Mouse (Mus musculus) heart, postnatal 14 days (tissue): ENCODE data around the gene Cldn7. TPM values are rescaled to one million over a fixed set of nuclear protein-coding genes. Genes with fewer than 3 reads are reported as not detected.
A peak's percentile ranks its signal among the peaks of the same experiment; 100 is the strongest.

Experiments used
- DNase-seq, 2 experiments: peaks; one replicate each; pipeline ENCODE4 v3.0.0; 2021 to 2022
- intact Hi-C: fragments of 180-260 bp; cut with DNase I; formaldehyde crosslinking; loops from one replicate; pipeline ENCODE4 v1.15.1; 2025
- total RNA-seq, 2 experiments: library from RNA; stranded (reverse); gene quantifications; 2 replicates each; pipeline ENCODE4 v1.2.3; 2021

Cldn7 gene
- total RNA-seq, 2 experiments from 2014 or later = 0.48 TPM; not detected in 1

- no peak for DNase-seq
- intact Hi-C loops = loop anchor here (10.0 kb wide), 1 partner anchor 284 kb away; the partner anchor contains the start of gene Slc16a11
These were observed 33.5 kb upstream of the Cldn7 start for GRCm38 (mm10) chr11:69930967-69931537.

GRCm38 (mm10) chr11:69931769-69932168 is 32.8 kb upstream of the Cldn7 start:
- no peak for DNase-seq
- intact Hi-C loops = loop anchor here (10.0 kb wide), 1 partner anchor 283 kb away; the partner anchor contains the start of gene Slc16a11

GRCm38 (mm10) chr11:69932254-69932653 is 32.3 kb upstream of the Cldn7 start:
- intact Hi-C loops = loop anchor here (10.0 kb wide), 1 partner anchor 283 kb away; the partner anchor contains the start of gene Slc16a11
- no peak for DNase-seq

- intact Hi-C loops = loop anchor here (10.0 kb wide), 1 partner anchor 282 kb away; the partner anchor contains the start of gene Slc16a11
- no peak for DNase-seq
These were observed 31.5 kb upstream of the Cldn7 start for GRCm38 (mm10) chr11:69933066-69933465.

GRCm38 (mm10) chr11:69934169-69934568 is 30.4 kb upstream of the Cldn7 start:
- peak; percentile 95 to 98 for DNase-seq

GRCm38 (mm10) chr11:69934681-69935080 is 29.9 kb upstream of the Cldn7 start:
- intact Hi-C loops = loop anchor here (1.0 to 10.0 kb wide), 3 partner anchors 14 to 280 kb away; partner anchors contain the start of genes Slc16a11 and Slc2a4
- no peak for DNase-seq

More at GRCm38 (mm10) chr11:69934169-69934568, 30.4 kb upstream of the Cldn7 start:
- intact Hi-C loops = loop anchor here (1.0 to 10.0 kb wide), 3 partner anchors 14 to 281 kb away; partner anchors contain the start of genes Slc16a11 and Slc2a4

- intact Hi-C loops = loop anchor here (2.0 to 10.0 kb wide), 2 partner anchors 69 to 279 kb away; partner anchors contain the start of gene Slc16a11
These were observed 29.3 kb upstream of the Cldn7 start, which contains the start of gene Ybx2 for GRCm38 (mm10) chr11:69935137-69935879. Gene Ybx2, plus strand, starts transcription at chr11:69935796.

GRCm38 (mm10) chr11:69936156-69936555 is 28.4 kb upstream of the Cldn7 start:
- peak in 1 of 2 experiments; percentile 32 for DNase-seq
- intact Hi-C loops = loop anchor here (10.0 kb wide), 1 partner anchor 279 kb away; the partner anchor contains the start of gene Slc16a11

More at GRCm38 (mm10) chr11:69935137-69935879, 29.3 kb upstream of the Cldn7 start, which contains the start of gene Ybx2:
- peak; percentile 85 to 88 for DNase-seq

- intact Hi-C loops = loop anchor here (10.0 kb wide), 1 partner anchor 278 kb away; the partner anchor contains the start of gene Slc16a11
- DNase-seq = peak in 1 of 2 experiments; percentile 37
These were observed 27.7 kb upstream of the Cldn7 start for GRCm38 (mm10) chr11:69936714-69937347.

GRCm38 (mm10) chr11:69937385-69937784 is 27.2 kb upstream of the Cldn7 start:
- peak; percentile 72 to 75 for DNase-seq
- intact Hi-C loops = loop anchor here (10.0 kb wide), 1 partner anchor 277 kb away; the partner anchor contains the start of gene Slc16a11

GRCm38 (mm10) chr11:69937834-69938233 is 26.7 kb upstream of the Cldn7 start:
- no peak for DNase-seq
- intact Hi-C loops = loop anchor here (10.0 kb wide), 1 partner anchor 277 kb away; the partner anchor contains the start of gene Slc16a11

GRCm38 (mm10) chr11:69938401-69938979 is 26.1 kb upstream of the Cldn7 start:
- no peak for DNase-seq
- intact Hi-C loops = loop anchor here (10.0 kb wide), 1 partner anchor 276 kb away; the partner anchor contains the start of gene Slc16a11

GRCm38 (mm10) chr11:69939181-69939580 is 25.4 kb upstream of the Cldn7 start:
- peak in 1 of 2 experiments; percentile 32 for DNase-seq
- intact Hi-C loops = loop anchor here (10.0 kb wide), 1 partner anchor 276 kb away; the partner anchor contains the start of gene Slc16a11

GRCm38 (mm10) chr11:69939731-69940130 is 24.8 kb upstream of the Cldn7 start:
- intact Hi-C loops = loop anchor here (10.0 kb wide), 1 partner anchor 275 kb away; the partner anchor contains the start of gene Slc16a11
- DNase-seq = no peak

- intact Hi-C loops = no loop called here
- no peak for DNase-seq
These were observed 23.6 kb upstream of the Cldn7 start for GRCm38 (mm10) chr11:69940962-69941361.

- DNase-seq = no peak
These were observed 19.4 kb upstream of the Cldn7 start for GRCm38 (mm10) chr11:69945216-69945615.

GRCm38 (mm10) chr11:69945997-69946891 is 18.3 kb upstream of the Cldn7 start:
- intact Hi-C loops = no loop called here

More at GRCm38 (mm10) chr11:69945216-69945615, 19.4 kb upstream of the Cldn7 start:
- intact Hi-C loops = no loop called here

GRCm38 (mm10) chr11:69947337-69948065 is 17.1 kb upstream of the Cldn7 start:
- intact Hi-C loops = loop anchor here (1.0 to 2.0 kb wide), 2 partner anchors 13 to 67 kb away; partner anchors contain the start of gene Kctd11

More at GRCm38 (mm10) chr11:69945997-69946891, 18.3 kb upstream of the Cldn7 start:
- no peak for DNase-seq

More at GRCm38 (mm10) chr11:69947337-69948065, 17.1 kb upstream of the Cldn7 start:
- DNase-seq = peak; percentile 70 to 81
